Mouse (Mus musculus): ENCODE results near the gene Upf1. TPM values are rescaled to one million over a fixed set of nuclear protein-coding genes. Genes with fewer than 3 reads are reported as not detected.

Gene Upf1
- polyA plus RNA-seq, 1 experiment = 35.8 TPM

- H3K36me3 ChIP-seq (ENCODE audit: control insufficient read depth, insufficient read depth) = no peaks in the 10 kb centered on the region
- peaks cover 66% of the 10 kb centered on the region for H3K79me2 ChIP-seq (ENCODE audit: control insufficient read depth, insufficient read depth)
- no peak for TF ChIP-seq MYOD1 (IDR thresholded peaks at IDR 0.05; ENCODE audit: control insufficient read depth in 1 of 3, insufficient read length in 2 of 3, low read depth in 2 of 3)
- TF ChIP-seq SRF (IDR thresholded peaks at IDR 0.05; ENCODE audit: control insufficient read depth, insufficient read length, low read depth) = no peak
- no peak for TF ChIP-seq POLR2A (IDR thresholded peaks at IDR 0.05; ENCODE audit: insufficient read length, low read depth)
- no peak for TF ChIP-seq MYOG (IDR thresholded peaks at IDR 0.05; ENCODE audit: control insufficient read depth in 1 of 3, insufficient read depth in 1 of 3, insufficient read length in 2 of 3, low read depth in 2 of 3)
- TF ChIP-seq TCF3 (IDR thresholded peaks at IDR 0.05; ENCODE audit: insufficient read length, low read depth) = no peak
- TF ChIP-seq TCF12 (IDR thresholded peaks at IDR 0.05; ENCODE audit: insufficient read depth, poor library complexity, severe bottlenecking) = no peak
- no peak for TF ChIP-seq REST (IDR thresholded peaks at IDR 0.05; ENCODE audit: insufficient read depth, insufficient read length)
- no peak for TF ChIP-seq E2F4 (IDR thresholded peaks at IDR 0.05; ENCODE audit: insufficient read depth)
- TF ChIP-seq POLR2AphosphoS2 (IDR thresholded peaks at IDR 0.05; ENCODE audit: insufficient read length, low read depth) = no peak
- no peak for TF ChIP-seq CEBPB (IDR thresholded peaks at IDR 0.05; ENCODE audit: insufficient read depth, poor library complexity, severe bottlenecking)
- no peak for TF ChIP-seq MAX (IDR thresholded peaks at IDR 0.05; ENCODE audit: low read depth)
- peak overlapping the region; percentile 59 for H3K4me3 ChIP-seq
- H3ac ChIP-seq (ENCODE audit: control insufficient read depth, insufficient read length) = no peak overlapping the region
- H3K4me2 ChIP-seq (ENCODE audit: low read depth) = peak overlapping the region; percentile 99
- no peaks in the 10 kb centered on the region for H3K27me3 ChIP-seq (ENCODE audit: control insufficient read depth, insufficient read depth, insufficient read length)
These were observed 1.8 kb downstream of the Upf1 start for GRCm38 (mm10) chr8:70351035-70351999.

GRCm38 (mm10) chr8:70347860-70348420 lies 5.1 kb downstream of the Upf1 start:
- peaks cover 100% of the 10 kb centered on the region for H3K79me2 ChIP-seq (ENCODE audit: control insufficient read depth, insufficient read depth)
- no peaks in the 10 kb centered on the region for H3K27me3 ChIP-seq (ENCODE audit: control insufficient read depth, insufficient read depth, insufficient read length)
- H3K4me3 ChIP-seq = no peak overlapping the region
- H3K36me3 ChIP-seq (ENCODE audit: control insufficient read depth, insufficient read depth) = no peaks in the 10 kb centered on the region
- TF ChIP-seq TCF3 (IDR thresholded peaks at IDR 0.05; ENCODE audit: insufficient read length, low read depth) = no peak
- no peak for TF ChIP-seq USF1 (IDR thresholded peaks at IDR 0.05; ENCODE audit: low read depth)
- TF ChIP-seq MYOD1 (IDR thresholded peaks at IDR 0.05; ENCODE audit: control insufficient read depth in 1 of 3, insufficient read length in 2 of 3, low read depth in 2 of 3) = no peak
- no peak for TF ChIP-seq REST (IDR thresholded peaks at IDR 0.05; ENCODE audit: insufficient read depth, insufficient read length)
- TF ChIP-seq E2F4 (IDR thresholded peaks at IDR 0.05; ENCODE audit: insufficient read depth) = no peak
- TF ChIP-seq POLR2AphosphoS2 (IDR thresholded peaks at IDR 0.05; ENCODE audit: insufficient read length, low read depth) = no peak
- TF ChIP-seq TCF12 (IDR thresholded peaks at IDR 0.05; ENCODE audit: insufficient read depth, poor library complexity, severe bottlenecking) = no peak
- TF ChIP-seq POLR2A (IDR thresholded peaks at IDR 0.05; ENCODE audit: insufficient read length, low read depth) = no peak
- no peak for TF ChIP-seq SRF (IDR thresholded peaks at IDR 0.05; ENCODE audit: control insufficient read depth, insufficient read length, low read depth)
- H3ac ChIP-seq (ENCODE audit: control insufficient read depth, insufficient read length) = no peak overlapping the region
- no peak overlapping the region for H3K4me2 ChIP-seq (ENCODE audit: low read depth)

GRCm38 (mm10) chr8:70347443-70347842 lies 5.6 kb downstream of the Upf1 start:
- no peaks in the 10 kb centered on the region for H3K27me3 ChIP-seq (ENCODE audit: control insufficient read depth, insufficient read depth, insufficient read length)

GRCm38 (mm10) chr8:70344279-70344678 lies 8.8 kb downstream of the Upf1 start:
- Histone ChIP-seq H3K4me2 (ENCODE audit: low read depth) (no peak overlapping the region), H3K4me3 (no peak overlapping the region), H3K79me2 (ENCODE audit: control insufficient read depth, insufficient read depth) (peaks cover 75% of the 10 kb centered on the region), H3K36me3 (ENCODE audit: control insufficient read depth, insufficient read depth) (peaks cover 5% of the 10 kb centered on the region), H3K27me3 (ENCODE audit: control insufficient read depth, insufficient read depth, insufficient read length) (no peaks in the 10 kb centered on the region), H3ac (ENCODE audit: control insufficient read depth, insufficient read length) (no peak overlapping the region)
- no peak for TF ChIP-seq MYOG (IDR thresholded peaks at IDR 0.05; ENCODE audit: control insufficient read depth in 1 of 3, insufficient read depth in 1 of 3, insufficient read length in 2 of 3, low read depth in 2 of 3)
- no peak for TF ChIP-seq E2F4 (IDR thresholded peaks at IDR 0.05; ENCODE audit: insufficient read depth)
- TF ChIP-seq REST (IDR thresholded peaks at IDR 0.05; ENCODE audit: insufficient read depth, insufficient read length) = no peak
- TF ChIP-seq SRF (IDR thresholded peaks at IDR 0.05; ENCODE audit: control insufficient read depth, insufficient read length, low read depth) = no peak
- no peak for TF ChIP-seq TCF12 (IDR thresholded peaks at IDR 0.05; ENCODE audit: insufficient read depth, poor library complexity, severe bottlenecking)

More at GRCm38 (mm10) chr8:70347443-70347842, 5.6 kb downstream of the Upf1 start:
- no peaks in the 10 kb centered on the region for H3K36me3 ChIP-seq (ENCODE audit: control insufficient read depth, insufficient read depth)
- H3K4me2 ChIP-seq (ENCODE audit: low read depth) = no peak overlapping the region
- no peak overlapping the region for H3K4me3 ChIP-seq
- peaks cover 100% of the 10 kb centered on the region for H3K79me2 ChIP-seq (ENCODE audit: control insufficient read depth, insufficient read depth)
- TF ChIP-seq SRF (IDR thresholded peaks at IDR 0.05; ENCODE audit: control insufficient read depth, insufficient read length, low read depth) = no peak
- TF ChIP-seq MYOG (IDR thresholded peaks at IDR 0.05; ENCODE audit: control insufficient read depth in 1 of 3, insufficient read depth in 1 of 3, insufficient read length in 2 of 3, low read depth in 2 of 3) = no peak
- no peak for TF ChIP-seq TCF3 (IDR thresholded peaks at IDR 0.05; ENCODE audit: insufficient read length, low read depth)
- no peak for TF ChIP-seq POLR2A (IDR thresholded peaks at IDR 0.05; ENCODE audit: insufficient read length, low read depth)
- TF ChIP-seq MAX (IDR thresholded peaks at IDR 0.05; ENCODE audit: low read depth) = no peak
- TF ChIP-seq POLR2AphosphoS2 (IDR thresholded peaks at IDR 0.05; ENCODE audit: insufficient read length, low read depth) = no peak
- no peak for TF ChIP-seq TCF12 (IDR thresholded peaks at IDR 0.05; ENCODE audit: insufficient read depth, poor library complexity, severe bottlenecking)
- TF ChIP-seq E2F4 (IDR thresholded peaks at IDR 0.05; ENCODE audit: insufficient read depth) = no peak
- H3ac ChIP-seq (ENCODE audit: control insufficient read depth, insufficient read length) = no peak overlapping the region
